Mouse (Mus musculus): ENCODE data around the gene Zxdb. TPM values are rescaled to one million over a fixed set of nuclear protein-coding genes. Genes with fewer than 3 reads are reported as not detected.
A peak's percentile ranks its signal among the peaks of the same experiment; 100 is the strongest.
"Not testable (repeated sequence)": the region's sequence is repeated elsewhere in the genome, so short reads cannot be mapped to it uniquely, and the experiment has no call there.

Zxdb gene
- 10 to 100 TPM in 1 of 2 experiments, 1 to 10 TPM in 1; 9.9 to 11.6 TPM for total RNA-seq (2021)
- polyA plus RNA-seq (2012; rRNA removed): 3.9 and 4.8 TPM in 2 replicates
- long read RNA-seq, full-length matches to known transcripts: 1 of 2 reads
- long read RNA-seq, partial matches to known transcripts: 0 of 2 reads
- long read RNA-seq, other reads (novel, unspliced or antisense): 1 of 2 reads

- not testable (repeated sequence) for DNase-seq
These were observed at the start of gene Zxdb for GRCm38 (mm10) chrX:94724192-94724971. TSS of gene Zxdb (plus strand) at chrX:94724569.

GRCm38 (mm10) chrX:94674977-94675376, 49.4 kb upstream of the Zxdb start:
- DNase-seq: peak; percentile 5

- not testable (repeated sequence) for DNase-seq
These were observed 42.8 kb upstream of the Zxdb start for GRCm38 (mm10) chrX:94681581-94681980.

- DNase-seq: peak; percentile 74
These were observed 34.8 kb upstream of the Zxdb start for GRCm38 (mm10) chrX:94689593-94689992.

- DNase-seq: peak; percentile 25
These were observed 17.7 kb upstream of the Zxdb start for GRCm38 (mm10) chrX:94706676-94707075.

GRCm38 (mm10) chrX:94709752-94710151, 14.6 kb upstream of the Zxdb start:
- not testable (repeated sequence) for DNase-seq

GRCm38 (mm10) chrX:94724972-94725569, 702 bp downstream of the Zxdb start:
- not testable (repeated sequence) for DNase-seq

- not testable (repeated sequence) for DNase-seq
These were observed 1.3 kb downstream of the Zxdb start for GRCm38 (mm10) chrX:94725627-94726083.

GRCm38 (mm10) chrX:94731596-94731995, 7.2 kb downstream of the Zxdb start:
- DNase-seq: no peak

GRCm38 (mm10) chrX:94753733-94754132, 29.4 kb downstream of the Zxdb start:
- DNase-seq: no peak

- DNase-seq: no peak
These were observed 35.6 kb downstream of the Zxdb start for GRCm38 (mm10) chrX:94759959-94760358.

GRCm38 (mm10) chrX:94773876-94774275, 49.5 kb downstream of the Zxdb start:
- no peak for DNase-seq

Other genes with a start within 250 kb of the Zxdb start
- gene Maged1, start 182.4 kb upstream of the Zxdb start, total RNA-seq (2021): 100 to 1,000 TPM; 267 to 274 TPM
- gene Maged1, start 182.4 kb upstream of the Zxdb start, polyA plus RNA-seq (2012; rRNA removed): 233 and 305 TPM in 2 replicates
- 10 to 100 TPM in 1 of 2 experiments, 1 to 10 TPM in 1; 8.5 to 10.9 TPM for gene Gspt2, start 88.5 kb upstream of the Zxdb start, total RNA-seq (2021)
- 12.8 and 14.4 TPM in 2 replicates for gene Gspt2, start 88.5 kb upstream of the Zxdb start, polyA plus RNA-seq (2012; rRNA removed)